Mouse (Mus musculus): ENCODE results near the gene Ssrp1. TPM values are rescaled to one million over a fixed set of nuclear protein-coding genes. Genes with fewer than 3 reads are reported as not detected.

The Ssrp1 gene
- total RNA-seq, 2 experiments from 2014 or later = 106 to 111 TPM

DNA sequence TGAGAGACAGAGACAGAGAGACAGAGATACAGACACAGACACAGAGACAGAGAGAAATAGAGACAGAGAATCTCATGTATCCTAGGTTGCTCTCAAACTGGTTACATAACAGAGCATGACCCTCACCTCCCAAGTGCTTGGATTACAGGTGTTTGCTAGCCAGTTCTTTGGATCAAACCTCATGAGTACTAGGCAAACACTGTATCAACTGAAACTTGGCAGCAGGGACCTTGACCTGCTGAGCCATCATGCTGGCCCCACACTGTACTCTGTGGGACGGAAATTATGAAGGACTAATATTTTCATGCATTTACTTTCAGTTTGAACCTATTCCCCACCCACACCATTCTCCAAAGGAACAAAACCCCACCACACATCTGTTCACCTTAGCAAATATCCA, 56.3 kb downstream of the Ssrp1 start:
- no peak for TF ChIP-seq CTCF (IDR thresholded peaks at IDR 0.05)
- intact Hi-C loops (cut with DNase I) = no loop called here

DNA sequence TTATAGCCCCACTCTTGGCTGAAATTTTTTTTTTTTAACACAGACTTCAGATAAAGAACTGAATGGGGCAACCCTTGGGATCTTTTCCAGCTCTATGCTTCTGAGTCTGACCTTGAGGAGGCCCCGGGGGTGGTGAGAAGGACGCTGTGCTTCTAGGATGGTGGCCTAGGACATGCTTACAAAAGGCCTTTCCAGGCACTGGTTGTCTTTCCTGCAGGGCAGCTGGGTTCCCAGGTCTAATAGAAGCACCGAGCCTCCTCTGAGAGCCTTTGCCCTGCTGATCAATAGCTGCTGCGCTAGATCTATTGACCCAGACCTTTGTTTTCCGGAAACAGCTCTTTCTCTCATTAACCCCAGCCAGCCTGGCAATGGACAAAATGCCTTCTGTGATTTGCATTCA, 58.9 kb downstream of the Ssrp1 start:
- DNase-seq (ENCODE audit: extremely low spot score in 1 of 2, low spot score in 2 of 2) = peak in 1 of 2 experiments; percentile 2
- H3K27ac ChIP-seq = no peak overlapping the region
- intact Hi-C loops (cut with DNase I) = no loop called here
- no peak overlapping the region for H3K4me3 ChIP-seq
- no peak for TF ChIP-seq CTCF (IDR thresholded peaks at IDR 0.05)

More for the DNA sequence above, 56.3 kb downstream of the Ssrp1 start:
- H3K27ac ChIP-seq = no peak overlapping the region
- peak; percentile 4 to 5 for DNase-seq (ENCODE audit: extremely low spot score in 1 of 2, low spot score in 2 of 2)
- H3K4me3 ChIP-seq = no peak overlapping the region

Other genes with a start within 250 kb of the Ssrp1 start
- 1 to 10 TPM; 6.4 to 6.7 TPM for gene Ube2l6, start 238.4 kb upstream of the Ssrp1 start, total RNA-seq (2021)
- gene Smtnl1, start 214.6 kb upstream of the Ssrp1 start, total RNA-seq (2021) = not detected
- gene Timm10, start 210.2 kb upstream of the Ssrp1 start, total RNA-seq (2021) = 10 to 100 TPM; 49.1 to 51.3 TPM
- gene Slc43a1, start 198.4 kb upstream of the Ssrp1 start, total RNA-seq (2021) = under 1 TPM; 0.27 to 0.30 TPM
- 100 to 1,000 TPM in 1 of 2 experiments, 10 to 100 TPM in 1; 99.5 to 113 TPM for gene Rtn4rl2, start 150.5 kb upstream of the Ssrp1 start, total RNA-seq (2021)
- under 1 TPM in 1 of 2 experiments, not detected in 1; 0.14 TPM for gene Slc43a3, start 100.7 kb upstream of the Ssrp1 start, total RNA-seq (2021)
- not detected for gene Prg2, start 56.8 kb upstream of the Ssrp1 start, total RNA-seq (2021)
- gene Prg3, start 49.0 kb upstream of the Ssrp1 start, total RNA-seq (2021) = not detected
- 1 to 10 TPM; 2.0 to 2.6 TPM for gene P2rx3, start 228 bp downstream of the Ssrp1 start, total RNA-seq (2021)
- gene Tnks1bp1, start 10.8 kb downstream of the Ssrp1 start, total RNA-seq (2021) = 100 to 1,000 TPM; 130 to 148 TPM
- under 1 TPM; 0.30 to 0.38 TPM for gene Aplnr, start 99.0 kb downstream of the Ssrp1 start, total RNA-seq (2021)
- 10 to 100 TPM; 32.8 to 36.5 TPM for gene Lrrc55, start 160.0 kb downstream of the Ssrp1 start, total RNA-seq (2021)